Mouse (Mus musculus) ovary, adult 18-20 months (tissue): ENCODE data around the gene Fgfr2.

Source experiments
- DNase-seq: peaks from one replicate; pipeline ENCODE4 v3.0.0; 2022; ENCODE audit warnings: low spot score, mixed read lengths

The Fgfr2 gene

GRCm38 (mm10) chr7:132296661-132297443, 826.3 kb downstream of the Fgfr2 start:
- no peak for DNase-seq

- no peak for DNase-seq
These were observed 827.0 kb downstream of the Fgfr2 start for GRCm38 (mm10) chr7:132296132-132296531.

- no peak for DNase-seq
These were observed 835.8 kb downstream of the Fgfr2 start for GRCm38 (mm10) chr7:132287340-132287664.

GRCm38 (mm10) chr7:132286630-132287339, 836.4 kb downstream of the Fgfr2 start:
- peak; percentile 36 for DNase-seq

- no peak for DNase-seq
These were observed 838.4 kb downstream of the Fgfr2 start for GRCm38 (mm10) chr7:132284795-132285194.

GRCm38 (mm10) chr7:132284048-132284737, 839.0 kb downstream of the Fgfr2 start:
- no peak for DNase-seq

DNA sequence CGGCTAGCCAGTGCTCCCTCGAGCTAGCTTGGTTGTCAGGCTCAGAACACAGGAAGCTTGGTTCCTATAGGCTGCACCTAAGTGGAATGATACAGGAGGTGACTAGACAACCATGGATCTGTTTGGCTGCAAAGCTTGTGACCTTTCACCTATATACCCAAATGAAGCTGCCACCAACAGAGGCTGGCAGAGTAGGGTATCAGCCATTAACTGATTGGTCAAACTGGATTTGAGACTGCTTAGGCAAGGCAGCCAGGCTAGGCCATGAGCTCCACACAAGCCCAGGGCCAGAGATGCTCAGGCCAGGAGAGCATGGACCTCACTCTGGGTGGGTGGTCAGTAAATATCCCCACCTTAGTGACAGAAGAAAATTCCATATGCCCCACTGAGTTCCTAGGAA, 840.6 kb downstream of the Fgfr2 start:
- no peak for DNase-seq

- no peak for DNase-seq
These were observed 841.0 kb downstream of the Fgfr2 start for GRCm38 (mm10) chr7:132282161-132282560.

- no peak for DNase-seq
These were observed 841.4 kb downstream of the Fgfr2 start for GRCm38 (mm10) chr7:132281753-132282152.

DNA sequence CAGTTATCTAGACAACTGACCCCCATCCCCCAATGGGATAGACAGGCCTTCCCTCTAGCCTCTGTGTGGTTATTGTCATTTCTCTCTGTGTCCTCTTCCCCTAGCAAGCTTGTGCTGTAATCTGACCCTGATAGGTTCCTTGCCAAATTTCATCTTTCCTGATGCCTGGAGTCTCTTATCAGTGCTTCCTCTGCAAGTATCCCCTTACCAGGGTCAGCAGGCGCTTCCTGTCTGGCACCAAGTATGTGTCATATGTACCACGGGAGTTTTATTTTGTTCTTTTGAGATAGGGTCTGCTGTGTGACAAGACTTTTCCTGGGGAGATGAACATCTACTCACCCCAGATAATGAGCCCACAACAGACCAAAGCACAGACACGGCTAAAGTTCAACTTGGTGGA, 844.5 kb downstream of the Fgfr2 start:
- no peak for DNase-seq

DNA sequence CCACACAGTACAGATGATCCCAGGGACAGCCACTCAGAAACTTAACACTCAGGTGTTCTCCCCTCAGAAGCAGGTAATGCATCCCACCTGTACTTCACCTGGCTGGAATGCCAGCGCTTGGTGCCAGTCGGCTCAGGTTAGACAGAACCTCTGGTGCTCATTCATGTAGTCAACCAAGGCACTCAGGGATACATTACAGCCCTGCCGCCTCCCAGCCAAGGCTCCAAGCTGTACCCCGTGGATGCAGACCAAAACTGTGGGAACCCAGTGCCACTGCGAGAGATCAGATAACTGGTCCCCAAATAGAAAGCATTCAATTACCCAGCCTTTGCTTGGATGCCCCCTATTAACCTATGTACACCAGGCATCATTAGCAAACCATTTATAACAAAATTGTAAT, 846.9 kb downstream of the Fgfr2 start:
- no peak for DNase-seq

DNA sequence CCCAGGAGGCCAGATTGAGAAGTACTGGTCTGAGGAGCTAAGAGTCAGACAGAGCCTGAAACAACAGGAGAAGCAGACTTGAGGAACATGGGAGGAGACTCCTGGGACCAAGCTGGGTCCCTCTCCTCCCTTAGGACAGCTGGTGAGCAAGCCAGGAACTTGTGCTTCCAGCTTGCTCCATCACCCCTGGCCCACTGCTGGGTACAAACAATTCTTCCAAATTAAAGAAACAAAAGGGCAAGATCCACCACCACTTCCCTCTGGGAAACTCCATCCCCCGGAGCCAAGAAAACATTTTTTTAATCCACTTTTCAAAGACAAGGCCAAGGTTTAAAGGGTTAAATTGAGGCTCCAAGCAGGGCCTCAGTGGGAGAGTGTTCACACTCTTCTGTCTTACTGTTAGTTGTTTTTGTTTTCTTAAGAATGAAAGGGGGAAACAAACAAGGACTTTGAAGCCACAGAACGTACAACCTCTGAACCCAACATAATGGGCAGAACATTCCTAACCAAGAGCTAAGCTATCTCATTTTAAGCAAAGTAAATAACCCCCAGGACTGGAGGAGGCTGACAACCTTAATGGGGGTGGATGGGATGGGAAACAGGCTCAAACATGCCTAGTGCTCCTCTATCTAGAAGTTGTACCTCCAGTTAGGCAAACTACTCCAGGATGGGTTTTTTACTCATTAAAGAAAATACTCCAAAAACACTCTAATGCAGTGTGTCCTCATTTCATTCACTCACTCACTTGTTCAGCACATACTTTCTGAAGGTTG, 849.2 kb downstream of the Fgfr2 start:
- DNase-seq = no peak

DNA sequence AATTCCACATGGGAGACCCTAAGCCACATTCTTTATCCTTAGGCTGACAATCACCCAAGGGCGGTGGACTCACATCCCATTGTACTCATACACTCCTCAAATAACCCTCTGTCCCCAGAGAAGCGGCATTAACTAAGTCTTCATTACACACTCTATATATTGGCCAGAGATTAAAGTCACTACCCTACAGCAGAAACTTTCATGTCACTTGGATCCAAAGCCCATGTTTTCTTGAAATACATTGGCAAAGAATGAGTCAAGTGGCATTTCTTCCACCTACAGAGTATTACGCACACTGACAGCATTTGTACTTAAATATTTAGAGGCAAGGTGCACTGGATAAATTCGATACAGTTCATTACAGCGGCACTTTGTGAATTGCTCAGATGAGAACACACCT, 850.2 kb downstream of the Fgfr2 start:
- DNase-seq = no peak

GRCm38 (mm10) chr7:132270364-132270763, 852.8 kb downstream of the Fgfr2 start:
- DNase-seq = no peak

GRCm38 (mm10) chr7:132269661-132270060, 853.5 kb downstream of the Fgfr2 start:
- no peak for DNase-seq

DNA sequence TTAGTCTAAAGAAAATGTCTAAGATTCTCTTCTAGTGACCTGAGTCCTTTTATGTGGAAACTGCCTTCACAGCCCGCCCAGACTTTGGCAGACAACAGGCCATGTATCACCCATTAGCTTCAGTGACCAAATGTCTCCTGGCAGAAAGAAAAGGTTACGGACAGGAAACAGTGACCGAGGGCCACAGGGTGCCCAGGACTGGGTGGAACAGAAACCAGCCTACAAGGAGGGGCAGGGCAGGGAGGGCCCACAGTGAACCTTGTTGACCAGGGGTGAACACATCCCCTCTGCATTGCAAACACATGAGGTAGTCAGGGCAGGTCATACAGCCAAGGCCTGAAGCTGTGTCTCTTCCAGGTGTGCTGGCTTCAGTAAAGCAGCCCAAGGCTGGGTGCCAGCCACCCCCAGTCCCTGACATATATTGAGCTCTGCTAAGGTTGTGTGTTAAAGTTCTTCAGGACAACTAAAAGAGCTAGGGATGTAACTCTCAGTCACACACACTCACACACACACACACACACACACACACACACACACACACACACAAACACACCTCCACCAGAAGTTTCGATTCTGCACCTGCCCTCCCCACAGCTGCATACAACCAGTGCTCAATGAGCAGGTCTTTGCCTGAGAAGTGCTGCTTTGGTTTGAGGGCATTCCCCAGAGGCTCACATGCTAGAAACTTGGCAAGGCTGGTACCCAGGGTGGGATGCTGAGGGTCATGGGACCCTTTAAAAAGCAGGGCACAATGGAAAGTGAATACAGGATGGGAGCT, 855.2 kb downstream of the Fgfr2 start:
- DNase-seq = no peak

DNA sequence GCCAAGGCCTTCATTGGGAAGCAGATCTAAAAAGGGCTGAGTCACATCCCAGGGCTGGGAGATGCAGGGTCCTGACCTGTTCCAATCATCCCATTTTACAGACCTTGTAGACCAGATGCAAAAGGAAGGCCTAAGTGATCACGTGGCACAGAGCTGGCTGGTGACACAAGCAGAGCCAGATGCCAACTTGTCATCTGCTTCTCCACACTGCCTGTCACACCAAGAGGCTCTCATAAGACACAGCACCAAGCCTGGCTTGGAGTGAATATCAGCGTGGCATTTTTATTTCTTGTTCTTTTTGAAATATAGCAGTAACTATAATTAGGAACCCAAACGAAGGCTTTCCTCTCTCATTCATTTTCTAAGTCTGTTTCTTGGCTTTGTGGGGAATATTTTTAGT, 858.4 kb downstream of the Fgfr2 start:
- DNase-seq = no peak

- DNase-seq = no peak
These were observed 860.0 kb downstream of the Fgfr2 start for GRCm38 (mm10) chr7:132263186-132263585.

- no peak for DNase-seq
These were observed 860.5 kb downstream of the Fgfr2 start for GRCm38 (mm10) chr7:132262696-132263095.

GRCm38 (mm10) chr7:132261885-132262284, 861.3 kb downstream of the Fgfr2 start:
- no peak for DNase-seq

- DNase-seq = no peak
These were observed 862.5 kb downstream of the Fgfr2 start for GRCm38 (mm10) chr7:132260632-132261031.

- DNase-seq = peak; percentile 67
These were observed 864.3 kb downstream of the Fgfr2 start for GRCm38 (mm10) chr7:132258817-132259216.
